Mouse (Mus musculus): ENCODE results near the gene Cpox.

The Cpox gene

GRCm38 (mm10) chr16:58751314-58751713, 81.2 kb downstream of the Cpox start:
- no peak for DNase-seq (ENCODE audit: low read depth, low spot score)

DNA sequence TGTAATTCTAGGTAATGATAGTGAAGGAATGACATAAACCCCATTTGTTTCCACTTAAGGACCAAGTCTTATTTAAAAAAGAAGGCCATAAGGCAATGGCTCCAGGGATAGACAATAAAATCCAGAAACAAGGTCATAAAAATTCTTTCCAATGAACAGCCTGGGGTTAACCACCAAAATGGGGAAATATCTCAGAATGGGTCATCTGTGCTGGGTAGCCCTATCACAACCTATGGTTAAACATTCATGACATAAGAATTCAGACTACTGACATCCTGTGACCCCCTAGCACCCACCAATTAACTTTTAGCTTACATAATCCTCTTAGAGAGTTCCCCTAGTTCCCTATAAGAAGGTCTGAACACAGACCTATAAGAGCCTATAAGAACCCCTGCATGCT, 86.1 kb downstream of the Cpox start:
- no peak for DNase-seq (ENCODE audit: low read depth, low spot score)

GRCm38 (mm10) chr16:58763076-58763475, 93.0 kb downstream of the Cpox start, which contains the start of gene Olfr172:
Gene Olfr172 (minus strand): TSS chr16:58763176.
- DNase-seq (ENCODE audit: low read depth, low spot score) = no peak

Data from brain, embryonic 18.5 days (tissue).